In the genomic region with DNA sequence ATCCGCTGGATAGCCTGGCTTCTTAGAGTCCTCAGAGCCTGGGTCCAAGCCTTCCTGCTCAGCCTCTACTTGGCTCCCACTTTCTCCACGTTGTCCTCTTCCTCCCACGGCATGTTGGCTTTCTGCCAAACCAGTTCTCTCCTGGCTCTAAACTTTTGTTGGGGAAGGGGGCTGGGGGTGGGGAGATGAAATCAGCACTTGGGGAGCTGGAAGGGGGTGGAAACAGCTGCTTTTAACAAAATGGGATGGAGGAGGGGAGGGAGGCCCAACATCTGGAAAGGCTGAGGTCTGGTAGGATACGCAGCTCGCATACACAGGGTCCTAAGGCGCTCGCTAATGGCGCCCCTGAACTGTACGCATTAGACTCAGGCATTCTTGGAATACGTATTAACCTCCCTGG, we compare ENCODE assay signal across 11 mouse cellular contexts.
A peak's percentile ranks its signal among the peaks of the same experiment; 100 is the strongest.
DNase-seq lines count a peak whose midpoint lies in the region; ATAC-seq and TF ChIP-seq lines count a peak whose summit lies in the region.
"Had no signal": no experiment of that assay in that cellular context is flagged by ENCODE, and none has a peak within 500 bp of the region (broad histone marks: within the 10 kb centered on the region; RNA-seq: fewer than 3 reads in every experiment).

No protein-coding gene starts in this region.

- H3K27me3 ChIP-seq in intestine, embryonic 16.5 days (replicated peaks; ENCODE audit: control insufficient read depth, insufficient read depth, low read length) = no peaks in the 10 kb centered on the region
- no peaks in the 10 kb centered on the region for H3K27me3 ChIP-seq in stomach, embryonic 15.5 days (replicated peaks)

- H3K9ac ChIP-seq in intestine, embryonic 16.5 days (ENCODE audit: low read depth, low read length) = peak overlapping the region; percentile 49; the same call in 1 of the 2 replicates
- H3K9ac ChIP-seq in stomach, embryonic 15.5 days = no peak overlapping the region

- 0 out of 2 replicates have a peak overlapping the region, but pooled peaks have one; percentile 10 for H3K4me2 ChIP-seq in intestine, embryonic 16.5 days (ENCODE audit: low read depth, low read length)
- H3K4me2 ChIP-seq in stomach, embryonic 15.5 days = peak overlapping the region; percentile 31

- DNase-seq in gastrocnemius, adult 2 months = peak; percentile 46
- DNase-seq in gastrocnemius, postnatal 36 days = no peak
- DNase-seq in urinary bladder, postnatal 14 days (ENCODE audit: low spot score) = peak; percentile 43
- no peak for DNase-seq in urinary bladder, adult 2 months (ENCODE audit: low spot score)
- no peak for DNase-seq in cerebellum, adult 11-12 months
- no peak for DNase-seq in cerebellum, adult 8-10 months
- DNase-seq: adrenal gland, adult 2 months had no signal

- 43% methylated on average over 10 of the region's 10 CpGs for WGBS in intestine, embryonic 16.5 days
- 37% methylated on average over 10 of the region's 10 CpGs for WGBS in stomach, embryonic 15.5 days

- intact Hi-C loops in gastrocnemius, adult 2 months (cut with DNase I) = no loop called here
- intact Hi-C loops in gastrocnemius, postnatal 36 days (cut with DNase I) = no loop called here

- H3K9me3 ChIP-seq in intestine, embryonic 16.5 days (ENCODE audit: control insufficient read depth, low read length) = no peaks in the 10 kb centered on the region
- no peaks in the 10 kb centered on the region for H3K9me3 ChIP-seq in stomach, embryonic 15.5 days
- H3K9me3 ChIP-seq: midbrain, embryonic 10.5 days had no signal

- ATAC-seq in intestine, embryonic 16.5 days = peak; percentile 22; the same call in 1 of the 2 replicates
- peak; percentile 17; the same call in 1 of the 2 replicates for ATAC-seq in stomach, embryonic 15.5 days (ENCODE audit: insufficient read depth, low FRiP score, low read depth)

- no peak for TF ChIP-seq CTCF in gastrocnemius, adult 2 months (IDR thresholded peaks at IDR 0.05)

- peaks cover 44% of the 10 kb centered on the region for H3K4me1 ChIP-seq in intestine, embryonic 16.5 days (ENCODE audit: control insufficient read depth, insufficient read depth, low read length)
- H3K4me1 ChIP-seq in stomach, embryonic 15.5 days = peaks cover 28% of the 10 kb centered on the region

- peak overlapping the region; percentile 74 for H3K27ac ChIP-seq in gastrocnemius, adult 2 months
- H3K27ac ChIP-seq in intestine, embryonic 16.5 days (ENCODE audit: low read length) = peak overlapping the region; percentile 77
- H3K27ac ChIP-seq in stomach, embryonic 15.5 days = peak overlapping the region; percentile 86
- H3K27ac ChIP-seq: layer of hippocampus, adult 2 months; midbrain, embryonic 10.5 days had no signal

- H3K4me3 ChIP-seq in gastrocnemius, adult 2 months = no peak overlapping the region
- no peak overlapping the region for H3K4me3 ChIP-seq in intestine, embryonic 16.5 days (ENCODE audit: low read length)
- H3K4me3 ChIP-seq in stomach, embryonic 15.5 days (replicated peaks) = no peak overlapping the region
- H3K4me3 ChIP-seq: layer of hippocampus, adult 2 months; midbrain, embryonic 10.5 days had no signal

- no peaks in the 10 kb centered on the region for H3K36me3 ChIP-seq in intestine, embryonic 16.5 days (ENCODE audit: control insufficient read depth, insufficient read depth, low read length)
- H3K36me3 ChIP-seq in stomach, embryonic 15.5 days = no peaks in the 10 kb centered on the region
- H3K36me3 ChIP-seq: midbrain, embryonic 10.5 days had no signal

Comparison
In these comparisons a context has a peak if more than half of its experiments do, and no peak if none do; other contexts are left out.
1. DNase-seq: peak in gastrocnemius, adult 2 months (single experiment) and urinary bladder, postnatal 14 days (single experiment); none in gastrocnemius, postnatal 36 days (0 of 2), urinary bladder, adult 2 months (single experiment), cerebellum, adult 11-12 months (single experiment) and cerebellum, adult 8-10 months (single experiment).
2. Peak in every context shown above with its lines, with median percentiles within 50 percentile points of each other: H3K27ac ChIP-seq.